Mouse (Mus musculus) erythroblast, embryonic 14.5 days (primary cell): Measurements from ENCODE around the gene Tmc2.

Experiments
- GATA1 ChIP-seq: IDR thresholded peaks from 2 replicates; pipeline ENCODE4 v1.6.1; 2012; ENCODE audit warnings: low read length, inconsistent platforms, mixed read lengths
- TAL1 ChIP-seq: IDR thresholded peaks from 3 replicates; pipeline ENCODE4 v1.6.1; 2012; ENCODE audit warnings: low read length, inconsistent platforms, mixed read lengths

- no peak for TF ChIP-seq GATA1
- TF ChIP-seq TAL1 = no peak
Observed at GRCm38 (mm10) chr2:130162701-130163100, 32.3 kb upstream of the Tmc2 start.
